Mouse (Mus musculus): Measurements from ENCODE around the gene Tmem198b. TPM values are rescaled to one million over a fixed set of nuclear protein-coding genes. Genes with fewer than 3 reads are reported as not detected.

The Tmem198b gene
- polyA plus RNA-seq, 1 experiment from 2014 or later: 19.6 TPM

DNA sequence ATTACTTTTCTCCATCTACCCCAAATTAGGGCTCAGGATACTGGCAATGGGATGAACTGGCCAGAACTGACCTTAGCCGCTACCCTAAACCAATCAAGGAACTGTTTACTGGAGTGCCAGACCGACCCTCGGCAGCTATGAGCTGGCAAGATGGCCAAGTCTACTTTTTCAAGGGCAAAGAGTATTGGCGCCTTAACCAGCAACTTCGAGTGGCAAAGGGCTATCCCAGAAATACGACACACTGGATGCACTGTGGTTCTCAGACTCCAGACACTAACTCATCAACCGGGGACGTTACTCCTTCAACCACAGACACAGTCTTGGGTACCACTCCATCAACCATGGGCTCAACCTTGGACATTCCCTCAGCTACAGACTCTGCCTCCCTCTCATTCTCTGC lies 5.5 kb downstream of the Tmem198b start:
- peaks cover 31% of the 10 kb centered on the region for H3K4me1 ChIP-seq (replicated peaks)
- H3K4me2 ChIP-seq: no peak overlapping the region
- no peaks in the 10 kb centered on the region for H3K27me3 ChIP-seq (replicated peaks)
- peaks cover 30% of the 10 kb centered on the region for H3K36me3 ChIP-seq
- no peaks in the 10 kb centered on the region for H3K9me3 ChIP-seq (replicated peaks)
- no peak for ATAC-seq (ENCODE audit: insufficient number of reproducible peaks, low FRiP score)
- no peak overlapping the region for H3K9ac ChIP-seq
- 83% methylated on average over 8 of the region's 8 CpGs for WGBS
- no peak overlapping the region for H3K27ac ChIP-seq (ENCODE audit: poor library complexity, severe bottlenecking)
- no peak overlapping the region for H3K4me3 ChIP-seq

- no peak for ATAC-seq (ENCODE audit: insufficient number of reproducible peaks, low FRiP score)
- 94% methylated on average over 3 of the region's 3 CpGs for WGBS
- Histone ChIP-seq H3K4me2 (no peak overlapping the region), H3K27me3 (replicated peaks) (no peaks in the 10 kb centered on the region), H3K4me3 (no peak overlapping the region), H3K36me3 (peaks cover 14% of the 10 kb centered on the region), H3K4me1 (replicated peaks) (peaks cover 15% of the 10 kb centered on the region; the same call in 1 of the 2 replicates), H3K27ac (ENCODE audit: poor library complexity, severe bottlenecking) (no peak overlapping the region), H3K9me3 (replicated peaks) (no peaks in the 10 kb centered on the region), H3K9ac (no peak overlapping the region)
Observed at GRCm38 (mm10) chr10:128795581-128795980, 8.6 kb downstream of the Tmem198b start.

GRCm38 (mm10) chr10:128794391-128794790 lies 9.8 kb downstream of the Tmem198b start:
- H3K36me3 ChIP-seq: peaks cover 6% of the 10 kb centered on the region
- H3K4me3 ChIP-seq: no peak overlapping the region
- no peak overlapping the region for H3K4me2 ChIP-seq
- no peaks in the 10 kb centered on the region for H3K27me3 ChIP-seq (replicated peaks)
- H3K9ac ChIP-seq: no peak overlapping the region
- peaks cover 15% of the 10 kb centered on the region; the same call in 1 of the 2 replicates for H3K4me1 ChIP-seq (replicated peaks)
- 82% methylated on average over 5 of the region's 5 CpGs for whole genome bisulfite sequencing
- H3K27ac ChIP-seq (ENCODE audit: poor library complexity, severe bottlenecking): no peak overlapping the region
- ATAC-seq (ENCODE audit: insufficient number of reproducible peaks, low FRiP score): no peak
- H3K9me3 ChIP-seq (replicated peaks): no peaks in the 10 kb centered on the region

GRCm38 (mm10) chr10:128793258-128793657 lies 10.9 kb downstream of the Tmem198b start:
- ATAC-seq (ENCODE audit: insufficient number of reproducible peaks, low FRiP score): no peak
- no peak overlapping the region for H3K9ac ChIP-seq
- H3K27me3 ChIP-seq (replicated peaks): no peaks in the 10 kb centered on the region
- no peak overlapping the region for H3K27ac ChIP-seq (ENCODE audit: poor library complexity, severe bottlenecking)
- WGBS: 93% methylated on average over 1 of the region's 1 CpGs
- no peaks in the 10 kb centered on the region; the same call in 1 of the 2 replicates for H3K36me3 ChIP-seq
- no peaks in the 10 kb centered on the region for H3K9me3 ChIP-seq (replicated peaks)
- no peak overlapping the region for H3K4me3 ChIP-seq
- H3K4me1 ChIP-seq (replicated peaks): peaks cover 15% of the 10 kb centered on the region; the same call in 1 of the 2 replicates
- no peak overlapping the region for H3K4me2 ChIP-seq

- H3K27me3 ChIP-seq (replicated peaks): no peaks in the 10 kb centered on the region
- no peak overlapping the region for H3K9ac ChIP-seq
- no peaks in the 10 kb centered on the region for H3K9me3 ChIP-seq (replicated peaks)
- no peaks in the 10 kb centered on the region for H3K36me3 ChIP-seq
- peaks cover 15% of the 10 kb centered on the region; the same call in 1 of the 2 replicates for H3K4me1 ChIP-seq (replicated peaks)
- no peak for ATAC-seq (ENCODE audit: insufficient number of reproducible peaks, low FRiP score)
- H3K27ac ChIP-seq (ENCODE audit: poor library complexity, severe bottlenecking): no peak overlapping the region
- H3K4me2 ChIP-seq: no peak overlapping the region
- H3K4me3 ChIP-seq: no peak overlapping the region
Observed at GRCm38 (mm10) chr10:128792041-128792440, 12.1 kb downstream of the Tmem198b start.

DNA sequence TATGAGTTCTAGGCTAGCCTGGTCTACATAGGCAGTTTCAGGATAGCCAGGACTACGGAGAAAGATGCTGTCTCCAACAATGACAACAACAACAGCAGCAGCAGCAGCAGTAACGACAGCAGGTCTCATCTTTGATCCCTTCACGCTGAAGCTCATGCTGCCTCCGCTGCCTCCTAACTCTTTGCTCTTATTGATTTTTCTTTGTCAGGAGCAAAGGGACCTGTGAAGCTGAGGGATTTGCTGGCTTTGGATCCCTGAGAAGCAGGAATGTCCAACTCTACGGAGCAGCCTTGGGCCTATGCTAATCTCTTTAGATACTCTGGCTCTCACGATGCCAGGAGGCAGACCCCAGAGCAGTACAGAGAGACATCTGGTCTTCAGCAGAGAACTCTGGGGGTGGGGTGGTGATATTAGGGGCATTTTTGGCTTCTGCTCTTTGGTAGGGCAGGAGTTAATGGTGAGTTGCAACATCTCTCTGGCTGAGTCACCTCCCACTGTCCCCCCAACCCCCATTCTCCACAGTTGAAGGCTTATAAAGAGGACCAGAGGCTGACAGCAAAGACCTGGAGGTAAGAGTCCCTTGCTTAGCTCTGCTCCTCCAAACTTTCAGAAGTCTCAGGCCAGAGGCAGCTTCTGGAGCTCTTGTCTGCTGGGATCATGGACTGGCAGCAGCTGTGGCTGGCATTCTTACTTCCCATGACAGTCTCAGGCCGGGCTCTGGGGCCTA lies 13.6 kb downstream of the Tmem198b start, which contains the start of gene Mmp19:
Mmp19 (plus strand) TSS at position 513 of the 727 bp plus-strand sequence.
- Histone ChIP-seq H3K36me3 (no peaks in the 10 kb centered on the region), H3K27me3 (replicated peaks) (no peaks in the 10 kb centered on the region), H3K9ac (no peak within 1 kb of the TSS), H3K27ac (ENCODE audit: poor library complexity, severe bottlenecking) (0 out of 2 replicates have a peak within 1 kb of the TSS, but pooled peaks have one; percentile 2), H3K4me3 (no peak within 1 kb of the TSS), H3K4me2 (0 out of 2 replicates have a peak within 1 kb of the TSS, but pooled peaks have one; percentile 15), H3K9me3 (replicated peaks) (no peaks in the 10 kb centered on the region), H3K4me1 (replicated peaks) (peaks cover 10% of the 10 kb centered on the region; the same call in 1 of the 2 replicates)
- no peak; the same call in 1 of the 2 replicates for ATAC-seq (ENCODE audit: insufficient number of reproducible peaks, low FRiP score)
- WGBS: 63% methylated on average over 7 of the region's 7 CpGs

DNA sequence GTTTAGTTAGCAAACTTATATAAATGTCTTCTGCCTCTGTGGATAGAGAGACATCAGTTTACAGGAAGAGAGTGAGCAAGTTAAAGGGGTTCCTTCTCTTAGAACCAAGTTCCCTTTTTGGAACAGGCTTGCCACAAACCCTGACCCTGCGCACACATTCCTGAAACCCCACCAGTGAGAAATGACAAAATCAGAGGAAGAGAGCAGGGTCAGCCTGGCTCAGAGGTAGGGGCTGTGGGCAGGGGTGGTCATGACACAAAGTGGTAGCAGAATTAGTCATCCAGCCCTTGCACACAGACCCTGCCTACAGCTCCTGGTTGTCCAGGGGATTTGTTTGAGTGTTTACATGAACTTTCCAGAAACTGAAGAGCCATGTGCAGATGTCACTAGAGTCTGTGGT lies 24.0 kb downstream of the Tmem198b start:
- Histone ChIP-seq H3K36me3 (no peaks in the 10 kb centered on the region), H3K27ac (ENCODE audit: poor library complexity, severe bottlenecking) (no peak overlapping the region), H3K4me1 (replicated peaks) (no peaks in the 10 kb centered on the region), H3K9ac (no peak overlapping the region), H3K27me3 (replicated peaks) (no peaks in the 10 kb centered on the region), H3K4me3 (no peak overlapping the region), H3K9me3 (replicated peaks) (peaks cover 12% of the 10 kb centered on the region), H3K4me2 (no peak overlapping the region)
- no peak for ATAC-seq (ENCODE audit: insufficient number of reproducible peaks, low FRiP score)
- 93% methylated on average over 1 of the region's 1 CpGs for WGBS

DNA sequence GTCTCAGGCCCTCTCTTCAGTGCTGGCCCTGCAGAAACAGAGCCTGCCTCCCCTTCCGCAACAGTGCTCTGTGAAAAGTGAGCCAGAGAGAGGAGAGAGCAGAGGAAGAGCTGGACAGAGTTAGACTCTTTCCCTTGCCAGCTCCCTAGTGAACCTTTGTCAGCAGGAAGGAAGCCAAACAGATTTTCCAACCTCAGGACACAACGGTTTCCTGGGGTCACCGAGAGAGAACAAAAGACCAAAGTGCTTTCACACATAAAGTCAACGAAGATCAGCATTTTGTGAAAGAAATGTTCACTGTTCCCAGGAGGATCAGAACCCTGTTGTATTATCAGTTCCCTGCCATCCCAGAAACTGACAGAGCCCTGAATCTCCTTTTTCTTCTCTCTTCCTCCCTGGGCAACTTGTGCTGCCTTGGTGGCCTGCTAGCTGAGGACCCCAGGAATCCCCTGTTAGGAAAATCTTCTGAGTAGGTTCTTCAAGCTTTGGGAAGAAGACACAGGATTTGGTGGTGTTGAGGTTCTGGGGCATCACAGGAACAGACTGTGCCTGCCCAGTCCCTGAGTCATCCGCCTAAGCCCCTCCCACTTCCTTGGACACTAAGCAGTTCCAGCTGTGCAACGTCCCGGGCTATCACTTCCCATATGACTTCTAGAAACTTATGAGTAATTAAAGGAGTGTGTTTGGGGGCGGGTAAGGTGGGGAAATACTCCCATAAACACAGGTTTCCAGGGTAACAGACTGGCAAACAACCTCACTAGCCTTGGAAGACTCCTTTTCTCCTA lies 25.0 kb downstream of the Tmem198b start:
- no peak overlapping the region for H3K4me2 ChIP-seq
- H3K9me3 ChIP-seq (replicated peaks): peaks cover 7% of the 10 kb centered on the region
- H3K9ac ChIP-seq: no peak overlapping the region
- peak; percentile 88 for ATAC-seq (ENCODE audit: insufficient number of reproducible peaks, low FRiP score)
- WGBS: 27% methylated on average over 8 of the region's 8 CpGs
- no peaks in the 10 kb centered on the region for H3K27me3 ChIP-seq (replicated peaks)
- no peaks in the 10 kb centered on the region for H3K36me3 ChIP-seq
- peak overlapping the region; percentile 88 for H3K27ac ChIP-seq (ENCODE audit: poor library complexity, severe bottlenecking)
- no peak overlapping the region for H3K4me3 ChIP-seq
- no peaks in the 10 kb centered on the region for H3K4me1 ChIP-seq (replicated peaks)

- ATAC-seq (ENCODE audit: insufficient number of reproducible peaks, low FRiP score): no peak
- Histone ChIP-seq H3K27me3 (replicated peaks) (no peaks in the 10 kb centered on the region), H3K4me3 (no peak overlapping the region), H3K36me3 (no peaks in the 10 kb centered on the region), H3K9ac (no peak overlapping the region), H3K27ac (ENCODE audit: poor library complexity, severe bottlenecking) (peak overlapping the region; percentile 88), H3K4me1 (replicated peaks) (no peaks in the 10 kb centered on the region), H3K9me3 (replicated peaks) (no peaks in the 10 kb centered on the region), H3K4me2 (no peak overlapping the region)
- WGBS: 82% methylated on average over 2 of the region's 2 CpGs
Observed at GRCm38 (mm10) chr10:128778441-128778840, 25.7 kb downstream of the Tmem198b start.

DNA sequence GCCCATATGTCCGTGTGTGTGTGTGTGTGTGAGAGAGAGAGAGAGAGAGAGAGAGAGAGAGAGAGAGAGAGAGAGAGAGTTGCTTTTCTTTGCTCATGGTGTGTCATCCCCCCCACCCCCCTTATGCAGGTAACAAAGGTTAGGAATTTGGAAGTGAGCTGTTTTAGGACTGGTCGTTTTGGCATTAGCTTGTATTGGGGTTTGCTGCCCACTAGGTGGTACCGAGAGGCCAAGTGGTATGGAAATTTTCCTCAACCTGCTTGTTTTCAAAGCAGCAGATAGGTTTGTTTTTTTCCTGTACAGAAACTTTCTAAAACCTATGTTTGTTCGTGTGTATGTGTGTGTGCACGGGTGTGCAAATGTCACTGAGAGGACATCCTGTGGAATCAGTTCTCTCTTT lies 30.5 kb downstream of the Tmem198b start:
- Histone ChIP-seq H3K9ac (no peak overlapping the region), H3K4me1 (replicated peaks) (no peaks in the 10 kb centered on the region), H3K27me3 (replicated peaks) (no peaks in the 10 kb centered on the region), H3K9me3 (replicated peaks) (no peaks in the 10 kb centered on the region), H3K4me3 (no peak overlapping the region), H3K36me3 (no peaks in the 10 kb centered on the region), H3K4me2 (no peak overlapping the region), H3K27ac (ENCODE audit: poor library complexity, severe bottlenecking) (no peak overlapping the region)
- ATAC-seq (ENCODE audit: insufficient number of reproducible peaks, low FRiP score): no peak
- 15% methylated on average over 5 of the region's 5 CpGs for WGBS

DNA sequence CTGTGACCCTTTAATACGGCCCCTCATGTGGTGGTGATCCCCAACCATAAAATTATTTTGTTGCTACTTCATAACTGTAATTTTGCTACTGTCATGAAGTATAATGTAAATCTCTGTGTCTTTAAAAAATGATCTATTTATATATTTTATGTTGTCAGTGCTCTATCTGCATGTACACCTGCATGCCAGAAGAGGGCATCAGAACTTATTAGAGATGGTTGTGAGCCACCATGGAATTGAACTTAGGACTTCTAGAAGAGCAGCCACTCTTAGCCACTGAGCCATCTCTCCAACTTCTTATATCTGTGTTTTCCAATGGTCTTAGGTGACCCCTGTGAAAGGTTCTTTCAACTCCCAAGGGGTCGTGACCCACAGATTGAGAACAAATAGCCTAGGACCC lies 31.3 kb downstream of the Tmem198b start:
- 67% methylated on average over 2 of the region's 2 CpGs for WGBS
- Histone ChIP-seq H3K9me3 (replicated peaks) (no peaks in the 10 kb centered on the region), H3K4me3 (no peak overlapping the region), H3K27me3 (replicated peaks) (no peaks in the 10 kb centered on the region), H3K4me1 (replicated peaks) (no peaks in the 10 kb centered on the region), H3K9ac (no peak overlapping the region; the same call in 1 of the 2 replicates), H3K4me2 (no peak overlapping the region), H3K27ac (ENCODE audit: poor library complexity, severe bottlenecking) (no peak overlapping the region), H3K36me3 (no peaks in the 10 kb centered on the region)
- no peak for ATAC-seq (ENCODE audit: insufficient number of reproducible peaks, low FRiP score)
